Mouse (Mus musculus): ENCODE measurements at regions not wholly inside any gene's neighbourhood (a gene's known extent, or its start where the extent isn't known, plus 50 kb on each side); places are given as distances from the start of the nearest gene placed in this dataset.

DNA sequence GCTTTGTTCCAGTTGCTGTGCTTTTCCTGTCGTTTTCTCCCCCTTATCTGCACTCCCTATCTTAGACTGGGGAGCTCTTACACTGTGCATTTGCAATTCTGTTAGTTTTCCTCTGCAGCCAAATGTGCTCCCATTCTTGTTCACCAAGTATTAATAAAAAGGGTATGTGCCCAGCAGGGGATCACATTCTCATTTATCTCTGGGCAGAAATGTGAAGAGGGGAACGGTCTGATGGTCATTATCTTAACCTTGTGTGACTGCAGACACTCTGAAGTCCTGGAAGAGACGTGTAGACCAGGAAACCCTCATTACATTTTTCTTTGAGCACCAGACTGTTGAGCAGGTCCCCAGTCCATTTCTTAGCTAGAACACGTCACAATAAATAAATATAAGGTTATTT lies 336.6 kb downstream of the Rnd3 start:
- TF ChIP-seq CTCF (IDR thresholded peaks at IDR 0.05; ENCODE audit: insufficient read depth, low read depth, low read length) (no peak), POLR2A (IDR thresholded peaks at IDR 0.05; ENCODE audit: insufficient read depth, low read depth, low read length) (no peak)
